Mouse (Mus musculus): Measurements from ENCODE around the gene Psmc3ip.

Psmc3ip gene

DNA sequence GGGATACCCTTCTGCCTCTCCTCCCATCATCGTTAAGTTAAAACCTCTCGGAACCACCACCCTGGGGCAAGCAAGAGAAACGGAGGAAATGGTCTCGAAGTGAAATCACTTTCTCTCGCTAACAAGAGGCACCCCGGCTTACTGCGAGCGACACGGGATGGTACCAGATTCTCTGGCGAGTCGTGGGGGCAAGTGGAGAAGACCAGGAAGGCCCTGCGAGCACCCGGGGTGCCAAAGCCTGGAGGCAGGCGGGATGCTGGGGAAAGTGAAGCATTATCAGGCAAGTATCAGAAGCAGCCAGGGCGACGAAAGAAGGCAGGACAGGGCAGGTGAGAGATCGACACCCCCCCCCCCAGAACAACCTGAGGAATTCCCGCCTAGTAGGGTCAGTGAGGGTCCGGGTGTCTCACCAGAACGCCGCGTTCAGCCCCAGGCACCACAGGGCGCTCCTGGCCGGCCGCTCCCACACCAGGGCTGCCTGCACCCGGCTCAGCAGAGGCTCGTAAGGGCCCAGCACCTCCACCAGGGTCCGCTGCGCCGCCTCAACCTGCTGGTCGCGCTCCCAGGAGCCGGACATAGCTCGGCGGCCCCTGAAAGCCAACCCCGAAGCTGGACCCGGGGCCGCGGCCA, 24.0 kb upstream of the Psmc3ip start:
- DNase-seq (ENCODE audit: low spot score), result no peak

GRCm38 (mm10) chr11:101118105-101118504, 22.9 kb upstream of the Psmc3ip start:
- no peak for DNase-seq (ENCODE audit: low spot score)

GRCm38 (mm10) chr11:101115564-101115963, 20.3 kb upstream of the Psmc3ip start:
- DNase-seq (ENCODE audit: low spot score), result no peak

DNA sequence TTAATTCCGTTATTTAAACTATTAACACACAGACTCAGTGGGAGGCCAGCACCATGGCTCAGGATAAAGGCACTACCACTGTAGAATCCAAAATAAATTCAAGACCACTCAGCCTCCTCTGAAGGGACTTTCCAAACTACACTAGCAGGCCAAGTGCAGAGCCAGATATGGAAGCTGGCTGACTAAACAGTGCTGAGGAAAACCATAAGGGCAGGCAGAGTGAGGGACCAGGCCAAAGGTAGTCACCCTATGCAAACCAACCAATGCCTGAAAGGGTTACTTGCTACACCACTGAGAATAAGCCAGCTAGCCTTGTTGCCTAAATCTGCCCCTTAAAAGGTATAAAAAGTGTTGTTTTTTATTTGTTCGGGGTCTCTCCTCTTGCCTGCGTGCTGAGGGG, 16.9 kb upstream of the Psmc3ip start:
- DNase-seq (ENCODE audit: low spot score), result no peak

DNA sequence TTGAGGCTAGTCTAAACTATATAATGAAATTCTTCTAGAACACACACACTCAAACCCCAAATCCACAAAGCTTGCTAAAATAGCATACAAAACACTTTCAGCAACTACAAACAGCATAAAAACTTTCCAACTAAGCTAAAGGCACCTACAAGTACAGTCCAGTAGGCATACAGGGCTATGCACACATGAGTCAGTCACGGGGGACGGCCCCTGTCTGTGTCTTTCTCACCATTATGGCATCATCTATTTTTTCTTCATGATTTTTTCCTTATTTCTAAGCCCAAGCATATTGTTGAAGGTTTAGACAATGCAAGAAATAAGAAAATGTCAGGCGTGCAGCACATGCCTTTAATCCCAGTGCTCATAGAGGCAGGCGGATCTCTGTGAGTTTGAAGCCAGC, 15.9 kb upstream of the Psmc3ip start:
- DNase-seq (ENCODE audit: low spot score), result no peak

DNA sequence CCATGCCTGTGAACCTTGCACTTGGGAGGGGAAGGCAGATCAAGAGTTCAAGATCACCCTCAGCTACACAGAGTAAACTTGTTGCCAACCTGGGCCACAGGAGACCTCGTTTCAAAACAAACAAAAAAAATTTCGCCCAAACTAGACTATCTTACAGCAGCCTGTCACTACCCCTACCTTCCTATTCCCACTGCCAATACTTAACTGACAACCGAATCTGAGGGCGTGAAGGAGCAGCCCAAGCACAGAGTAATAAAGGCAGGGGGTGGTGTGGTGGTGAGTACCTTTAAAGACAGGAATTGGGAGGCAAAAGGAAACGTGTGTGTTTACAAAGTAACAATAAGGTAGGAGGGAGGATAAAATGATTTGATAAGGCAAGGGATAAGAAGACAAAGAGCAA, 15.5 kb upstream of the Psmc3ip start:
- no peak for DNase-seq (ENCODE audit: low spot score)

- no peak for DNase-seq (ENCODE audit: low spot score)
These were observed 14.1 kb upstream of the Psmc3ip start for GRCm38 (mm10) chr11:101109351-101109750.

DNA sequence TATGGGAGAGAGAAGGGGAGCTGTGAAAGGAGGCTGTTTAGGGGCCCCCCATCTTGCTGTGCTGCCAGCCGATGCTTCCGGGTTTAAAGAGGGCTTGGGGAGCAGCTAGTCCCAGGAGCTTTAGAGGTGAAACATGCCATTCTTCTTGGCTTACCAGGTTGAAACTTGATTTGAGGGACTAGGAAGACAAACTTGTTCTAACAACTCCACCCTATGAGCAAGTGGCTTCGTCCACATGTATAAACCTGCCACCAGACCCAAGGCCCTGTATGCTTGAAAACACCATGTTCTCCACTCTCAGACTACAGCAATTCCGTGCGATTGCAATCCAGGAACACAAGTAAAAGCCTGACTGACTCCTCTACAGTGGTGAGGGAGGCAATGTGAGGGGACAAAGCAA, 7.8 kb upstream of the Psmc3ip start:
- no peak for DNase-seq (ENCODE audit: low spot score)

DNA sequence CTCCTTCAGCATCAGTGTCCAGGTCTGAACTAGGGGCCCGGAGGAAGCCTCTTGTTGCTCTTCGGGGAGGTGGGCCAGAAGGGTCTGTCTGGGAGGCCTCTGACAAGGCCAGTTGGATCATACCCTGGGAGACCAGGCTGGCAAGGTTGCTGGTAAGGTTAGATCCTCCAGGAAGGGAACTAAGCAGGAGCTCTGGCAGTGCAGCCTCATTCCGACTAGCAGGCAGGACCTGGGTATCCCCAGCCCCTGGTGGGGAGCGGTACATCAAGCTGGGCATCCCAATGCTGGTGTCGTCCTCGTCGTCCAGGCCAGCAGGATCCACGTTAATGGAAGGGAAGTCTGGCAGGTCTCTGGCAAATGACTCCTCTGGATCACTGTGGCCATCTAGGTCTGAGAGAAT, 3.0 kb upstream of the Psmc3ip start:
- DNase-seq (ENCODE audit: low spot score), result no peak

DNA sequence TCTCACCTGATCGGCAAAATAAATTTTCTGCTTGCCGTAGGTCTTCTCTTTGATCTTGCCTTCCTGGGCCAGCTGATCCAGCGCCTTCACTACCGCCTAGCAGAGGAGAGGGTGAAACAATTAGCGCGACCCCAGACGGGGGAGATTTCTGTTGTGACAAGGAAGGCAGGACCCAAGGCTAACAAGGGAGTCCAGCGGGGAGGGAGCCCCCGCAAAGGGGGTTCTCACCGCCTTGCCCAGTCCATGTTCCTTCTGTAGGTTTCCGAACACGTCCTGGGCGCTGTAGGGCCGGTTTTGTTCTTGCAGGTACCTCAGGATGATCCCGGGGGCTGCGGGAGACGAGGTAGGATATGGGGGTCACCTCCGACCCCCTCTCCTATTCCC, 314 bp downstream of the Psmc3ip start:
- no peak for DNase-seq (ENCODE audit: low spot score)

GRCm38 (mm10) chr11:101089931-101090330, 5.3 kb downstream of the Psmc3ip start:
- no peak for DNase-seq (ENCODE audit: low spot score)

DNA sequence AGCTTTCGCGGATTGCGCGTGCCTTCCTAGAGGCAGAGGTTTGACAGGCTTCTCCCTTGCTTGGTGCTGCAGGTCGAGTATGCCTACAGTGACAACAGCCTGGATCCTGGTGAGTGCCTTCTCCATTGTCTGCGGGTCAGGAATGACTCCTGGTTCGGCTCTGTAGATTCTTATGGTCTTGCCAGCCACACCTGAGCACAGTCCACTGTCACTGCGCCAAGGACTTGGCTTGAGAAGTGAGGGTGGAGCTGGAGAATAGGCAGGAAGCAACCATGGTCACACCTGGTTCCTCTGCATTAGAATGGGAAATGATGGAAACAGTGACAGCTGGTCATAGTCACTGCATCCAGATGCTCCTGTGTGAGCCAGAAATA, 7.6 kb downstream of the Psmc3ip start:
- no peak for DNase-seq (ENCODE audit: low spot score)

DNA sequence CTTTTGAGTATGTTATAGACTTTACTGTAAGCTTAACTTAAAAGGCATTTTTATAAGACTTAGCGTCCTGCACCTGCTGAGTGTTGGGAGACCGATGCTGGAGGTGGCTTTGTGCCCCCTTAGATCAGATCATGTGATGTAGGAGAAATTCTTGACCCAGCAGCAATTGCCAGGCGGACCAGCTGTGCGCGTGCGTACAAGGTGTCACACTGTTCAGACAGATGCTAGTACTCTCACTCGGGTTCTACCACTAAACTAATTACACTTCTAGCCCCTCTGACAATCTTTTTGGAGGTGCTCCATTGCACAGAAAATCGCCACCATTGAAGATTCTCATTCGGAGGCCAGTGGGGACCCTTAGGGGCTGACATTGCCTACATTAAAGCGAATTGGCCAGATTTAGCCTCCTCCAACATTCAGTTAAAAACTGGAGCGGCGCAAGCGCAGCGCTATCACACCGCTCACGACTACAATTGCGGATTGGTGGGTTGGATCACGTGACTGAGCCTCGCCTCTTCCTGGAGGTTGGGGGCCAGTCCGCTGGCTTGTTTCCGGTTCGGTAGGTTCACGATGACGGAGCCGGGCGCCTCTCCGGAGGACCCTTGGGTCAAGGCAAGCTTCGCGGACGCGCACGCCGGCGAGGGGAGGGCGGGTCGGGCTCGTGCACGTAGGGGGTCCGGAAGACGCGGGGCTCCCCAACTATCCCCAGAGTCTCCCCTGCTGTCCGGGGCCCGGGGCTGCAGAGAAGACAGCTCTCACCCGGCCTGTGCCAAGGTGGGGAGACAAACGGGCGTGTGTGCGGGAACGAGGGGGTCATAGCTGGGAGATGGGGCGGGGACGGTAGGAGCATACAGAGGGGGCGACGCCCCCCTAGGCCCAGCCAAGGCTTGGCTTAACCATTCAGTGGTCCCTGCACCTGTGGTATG, 8.2 kb downstream of the Psmc3ip start, which contains the start of gene Mlx:
TSS of gene Mlx (plus strand) at position 522 of the 926 bp plus-strand sequence.
- peak; percentile 86 for DNase-seq (ENCODE audit: low spot score)

- no peak for DNase-seq (ENCODE audit: low spot score)
These were observed 8.9 kb downstream of the Psmc3ip start for GRCm38 (mm10) chr11:101086323-101086674.

- DNase-seq (ENCODE audit: low spot score), result no peak
These were observed 9.5 kb downstream of the Psmc3ip start for GRCm38 (mm10) chr11:101085617-101086322.

DNA sequence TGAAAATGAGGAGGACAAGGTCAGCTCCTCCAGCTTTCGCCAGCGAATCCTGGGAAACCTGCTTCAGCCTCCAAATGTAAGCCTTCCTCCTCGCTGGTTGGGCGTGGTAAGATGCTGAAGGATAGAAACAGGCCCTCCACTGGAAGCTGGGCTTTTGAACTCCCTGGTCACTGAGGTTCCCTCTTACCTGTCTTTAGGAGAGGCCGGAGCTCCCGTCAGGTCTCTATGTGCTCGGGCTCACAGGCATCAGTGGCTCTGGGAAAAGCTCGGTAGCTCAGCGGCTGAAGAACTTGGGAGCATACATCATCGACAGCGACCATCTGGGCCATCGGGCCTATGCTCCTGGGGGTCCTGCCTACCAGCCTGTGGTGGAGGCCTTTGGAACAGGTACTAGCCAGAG, 10.4 kb downstream of the Psmc3ip start:
- DNase-seq (ENCODE audit: low spot score), result no peak

- DNase-seq (ENCODE audit: low spot score), result no peak
These were observed 11.0 kb downstream of the Psmc3ip start for GRCm38 (mm10) chr11:101084246-101084645.

- DNase-seq (ENCODE audit: low spot score), result no peak
These were observed 12.0 kb downstream of the Psmc3ip start for GRCm38 (mm10) chr11:101083083-101083697.

GRCm38 (mm10) chr11:101082208-101083082, 12.8 kb downstream of the Psmc3ip start, which contains the start of gene Coasy:
TSS of gene Coasy (plus strand) at chr11:101082565.
- DNase-seq (ENCODE audit: low spot score), result peak; percentile 80

GRCm38 (mm10) chr11:101081659-101082058, 13.6 kb downstream of the Psmc3ip start:
- no peak for DNase-seq (ENCODE audit: low spot score)

- no peak for DNase-seq (ENCODE audit: low spot score)
These were observed 14.8 kb downstream of the Psmc3ip start for GRCm38 (mm10) chr11:101080421-101080820.
